Mouse (Mus musculus) ES-E14 (cell line): ENCODE measurements around the gene Marveld3.

Experiments used
- CHD2 ChIP-seq: IDR thresholded peaks from 2 replicates; pipeline ENCODE4 v1.6.1; 2014; ENCODE audit warnings: mild to moderate bottlenecking, low read depth, low read length, inconsistent platforms
- MAFK ChIP-seq: IDR thresholded peaks from 2 replicates; pipeline ENCODE4 v1.6.1; 2014; ENCODE audit warnings: mild to moderate bottlenecking, low read depth, low read length, inconsistent platforms; ENCODE audit not compliant: insufficient read depth
- ZNF384 ChIP-seq: IDR thresholded peaks from 2 replicates; pipeline ENCODE4 v1.6.1; 2012; ENCODE audit warnings: low read depth, low read length, inconsistent platforms

DNA sequence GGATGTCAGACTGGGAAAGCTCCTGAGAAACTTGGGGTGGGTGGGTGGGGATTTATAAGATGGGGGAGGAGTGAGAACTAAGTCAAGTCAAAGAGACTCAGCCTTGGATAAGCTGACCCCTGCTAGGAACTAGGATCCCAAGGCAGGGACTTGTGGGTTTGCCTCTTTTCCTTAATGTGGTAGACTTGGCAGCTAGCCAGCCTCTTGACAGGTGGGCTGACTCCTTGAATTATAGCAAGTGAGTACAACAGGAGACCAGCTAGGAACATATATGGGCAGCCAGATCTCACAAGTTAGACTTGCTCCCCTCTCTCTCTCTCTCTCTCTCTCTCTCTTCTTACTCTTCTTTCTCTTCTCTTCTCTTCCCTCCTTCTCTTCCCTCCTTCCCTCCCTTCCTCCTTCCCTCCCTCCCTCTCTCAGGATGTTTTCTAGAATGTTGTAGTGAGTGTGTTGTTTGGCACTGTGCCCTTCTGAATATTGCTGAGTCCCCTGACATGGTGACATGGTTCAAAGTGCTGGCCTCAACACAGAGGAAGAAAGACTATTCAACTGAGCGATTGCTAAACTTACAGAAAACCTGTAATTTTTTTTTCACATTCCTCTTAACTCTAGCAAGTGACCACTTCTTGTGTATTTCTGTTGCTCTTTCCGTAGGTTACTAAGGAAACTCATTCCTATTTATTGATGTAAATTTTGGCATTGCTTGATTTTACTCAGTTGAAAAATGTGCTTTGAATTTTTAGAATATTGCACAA is 20.2 kb downstream of the Marveld3 start:
- TF ChIP-seq ZNF384: no peak
- TF ChIP-seq MAFK: no peak
- no peak for TF ChIP-seq CHD2
